ENCODE assay signal across 11 mouse cellular contexts in genomic region chr4:117587447-117587846, GRCm38 (mm10). TPM values are rescaled to one million over a fixed set of nuclear protein-coding genes. Genes with fewer than 3 reads are reported as not detected.
DNase-seq lines count a peak whose midpoint lies in the region; ATAC-seq and TF ChIP-seq lines count a peak whose summit lies in the region.
"Had no signal": no experiment of that assay in that cellular context is flagged by ENCODE, and none has a peak within 500 bp of the region (broad histone marks: within the 10 kb centered on the region; RNA-seq: fewer than 3 reads in every experiment).

No protein-coding gene starts in this region.

- no peaks in the 10 kb centered on the region for H3K27me3 ChIP-seq in forebrain, embryonic 12.5 days
- H3K27me3 ChIP-seq in forebrain, embryonic 10.5 days (ENCODE audit: poor library complexity, severe bottlenecking) = no peaks in the 10 kb centered on the region; the same call in none of the 2 replicates
- no peaks in the 10 kb centered on the region for H3K27me3 ChIP-seq in midbrain, embryonic 15.5 days (replicated peaks)
- H3K27me3 ChIP-seq: limb, embryonic 13.5 days; megakaryocyte, embryonic 14.5 days; stomach, embryonic 15.5 days had no signal

- no peak overlapping the region for H3K9ac ChIP-seq in forebrain, embryonic 12.5 days
- H3K9ac ChIP-seq in midbrain, embryonic 15.5 days = no peak overlapping the region
- H3K9ac ChIP-seq: limb, embryonic 13.5 days; stomach, embryonic 15.5 days had no signal

- H3K27ac ChIP-seq in forebrain, embryonic 12.5 days = no peak overlapping the region
- no peak overlapping the region for H3K27ac ChIP-seq in forebrain, embryonic 10.5 days
- H3K27ac ChIP-seq in left cerebral cortex, adult 2 months = no peak overlapping the region
- H3K27ac ChIP-seq in midbrain, embryonic 15.5 days = no peak overlapping the region
- H3K27ac ChIP-seq: limb, embryonic 13.5 days; stomach, embryonic 15.5 days had no signal

- TF ChIP-seq CTCF in left cerebral cortex, adult 2 months (IDR thresholded peaks at IDR 0.05) = peak; percentile 38

- no peak for DNase-seq in forebrain, embryonic 10.5 days (ENCODE audit: extremely low spot score, low spot score)
- DNase-seq in left cerebral cortex, adult 2 months (ENCODE audit: extremely low spot score in 1 of 2, low spot score in 2 of 2) = no peak
- DNase-seq in left cerebral cortex, adult 9 months (ENCODE audit: low spot score in 2 of 2) = no peak
- peak; percentile 41 for DNase-seq in embryo, embryonic 11 days
- no peak for DNase-seq in spleen, postnatal 4 days (ENCODE audit: low spot score in 2 of 2)
- DNase-seq in ovary, postnatal 14 days (ENCODE audit: low spot score) = no peak

- intact Hi-C loops in left cerebral cortex, adult 2 months (cut with DNase I) = no loop called here

- no peak overlapping the region for H3K4me2 ChIP-seq in forebrain, embryonic 12.5 days
- H3K4me2 ChIP-seq in midbrain, embryonic 15.5 days = no peak overlapping the region
- H3K4me2 ChIP-seq: limb, embryonic 13.5 days; stomach, embryonic 15.5 days had no signal

- no peaks in the 10 kb centered on the region for H3K9me3 ChIP-seq in forebrain, embryonic 12.5 days
- no peaks in the 10 kb centered on the region for H3K9me3 ChIP-seq in forebrain, embryonic 10.5 days
- H3K9me3 ChIP-seq in midbrain, embryonic 15.5 days = no peaks in the 10 kb centered on the region
- H3K9me3 ChIP-seq: limb, embryonic 13.5 days; megakaryocyte, embryonic 14.5 days; stomach, embryonic 15.5 days had no signal

- 29% methylated on average over 4 of the region's 4 CpGs for WGBS in forebrain, embryonic 12.5 days
- WGBS in forebrain, embryonic 10.5 days = 32% methylated on average over 4 of the region's 4 CpGs
- 13% methylated on average over 4 of the region's 4 CpGs for WGBS in midbrain, embryonic 15.5 days

- peaks cover 61% of the 10 kb centered on the region for H3K36me3 ChIP-seq in forebrain, embryonic 12.5 days (replicated peaks)
- peaks cover 87% of the 10 kb centered on the region for H3K36me3 ChIP-seq in forebrain, embryonic 10.5 days (replicated peaks)
- peaks cover 4% of the 10 kb centered on the region; the same call in 1 of the 2 replicates for H3K36me3 ChIP-seq in midbrain, embryonic 15.5 days (replicated peaks)

- H3K4me1 ChIP-seq in forebrain, embryonic 12.5 days = peaks cover 15% of the 10 kb centered on the region
- peaks cover 29% of the 10 kb centered on the region for H3K4me1 ChIP-seq in forebrain, embryonic 10.5 days
- H3K4me1 ChIP-seq in midbrain, embryonic 15.5 days = peaks cover 16% of the 10 kb centered on the region

- no peak overlapping the region for H3K4me3 ChIP-seq in forebrain, embryonic 12.5 days (replicated peaks)
- no peak overlapping the region for H3K4me3 ChIP-seq in forebrain, embryonic 10.5 days
- no peak overlapping the region for H3K4me3 ChIP-seq in left cerebral cortex, adult 2 months
- H3K4me3 ChIP-seq in midbrain, embryonic 15.5 days = no peak overlapping the region
- H3K4me3 ChIP-seq: limb, embryonic 13.5 days; megakaryocyte, embryonic 14.5 days; stomach, embryonic 15.5 days had no signal

- ATAC-seq in forebrain, embryonic 12.5 days (ENCODE audit: low FRiP score) = 0 out of 2 replicates have a peak, but pooled peaks have one; percentile 23
- 0 out of 2 replicates have a peak, but pooled peaks have one; percentile 19 for ATAC-seq in midbrain, embryonic 15.5 days (replicated peaks)

RNA-seq across cellular contexts. Expression of gene Eri3, which starts 37.3 kb away (rescaled TPM):
- polyA plus RNA-seq in forebrain, embryonic 12.5 days (2016; fragmentation: Nextera tagmentation; extraction: Ambion mirVana) = 158 and 168 TPM in 2 replicates
- polyA plus RNA-seq in forebrain, embryonic 10.5 days (2016; fragmentation: Nextera tagmentation; extraction: Ambion mirVana) = 116 and 120 TPM in 2 replicates
- 100 to 1,000 TPM; 197 to 200 TPM for total RNA-seq in left cerebral cortex, adult 2 months (2021)
- 279 and 283 TPM in 2 replicates for polyA plus RNA-seq in midbrain, embryonic 15.5 days (2015; fragmentation: Nextera tagmentation; extraction: Ambion mirVana)
